Comparison of ENCODE assay signal across 8 mouse cellular contexts in genomic region chr4:115056921-115057673, GRCm38 (mm10). TPM values are rescaled to one million over a fixed set of nuclear protein-coding genes. Genes with fewer than 3 reads are reported as not detected.
A peak's percentile ranks its signal among the peaks of the same experiment; 100 is the strongest.
DNase-seq lines count a peak whose midpoint lies in the region; ATAC-seq and TF ChIP-seq lines count a peak whose summit lies in the region.

No protein-coding gene starts in this region.

- H3K4me1 ChIP-seq in intestine, embryonic 15.5 days (replicated peaks) = peaks cover 20% of the 10 kb centered on the region
- H3K4me1 ChIP-seq in liver, adult 2 months (ENCODE audit: control insufficient read depth, insufficient read depth, low read length) = peaks cover 5% of the 10 kb centered on the region; the same call in 1 of the 2 replicates
- peaks cover 16% of the 10 kb centered on the region for H3K4me1 ChIP-seq in midbrain, embryonic 15.5 days

- H3K9ac ChIP-seq in intestine, embryonic 15.5 days = peak overlapping the region; percentile 31
- peak overlapping the region; percentile 58 for H3K9ac ChIP-seq in liver, adult 2 months (ENCODE audit: low read depth, low read length)
- H3K9ac ChIP-seq in midbrain, embryonic 15.5 days = peak overlapping the region; percentile 34

- TF ChIP-seq POLR2A in liver, adult 2 months (IDR thresholded peaks at IDR 0.05; ENCODE audit: extremely low read depth, insufficient read depth, low read length) = no peak

- WGBS in intestine, embryonic 15.5 days = under 1% methylated on average over 48 of the region's 48 CpGs
- 1% methylated on average over 48 of the region's 48 CpGs for WGBS in liver, adult 2 months
- WGBS in midbrain, embryonic 15.5 days = under 1% methylated on average over 47 of the region's 48 CpGs

- no peak for TF ChIP-seq CTCF in liver, adult 2 months (IDR thresholded peaks at IDR 0.05; ENCODE audit: low read depth, low read length)

- no peaks in the 10 kb centered on the region for H3K36me3 ChIP-seq in intestine, embryonic 15.5 days
- H3K36me3 ChIP-seq in liver, adult 2 months (ENCODE audit: control insufficient read depth, insufficient read depth, low read length) = no peaks in the 10 kb centered on the region
- H3K36me3 ChIP-seq in midbrain, embryonic 15.5 days (replicated peaks) = no peaks in the 10 kb centered on the region

- peak overlapping the region; percentile 38 for H3K4me3 ChIP-seq in intestine, embryonic 15.5 days (replicated peaks)
- peak overlapping the region; percentile 60 for H3K4me3 ChIP-seq in liver, adult 2 months (ENCODE audit: insufficient read depth, low read depth, low read length)
- peak overlapping the region; percentile 39 for H3K4me3 ChIP-seq in midbrain, embryonic 15.5 days

- H3K79me2 ChIP-seq in liver, adult 2 months (ENCODE audit: control insufficient read depth, insufficient read depth, low read length) = no peaks in the 10 kb centered on the region

- no peak overlapping the region for H3K27ac ChIP-seq in intestine, embryonic 15.5 days
- H3K27ac ChIP-seq in liver, adult 2 months (replicated peaks; ENCODE audit: insufficient read depth, low read depth, low read length) = peak overlapping the region; percentile 57
- H3K27ac ChIP-seq in midbrain, embryonic 15.5 days = peak overlapping the region; percentile 89

- ATAC-seq in intestine, embryonic 15.5 days = peak; percentile 66
- peak; percentile 82 for ATAC-seq in midbrain, embryonic 15.5 days (replicated peaks)

- DNase-seq in 416B (ENCODE audit: low read depth) = peak; percentile 91
- peak; percentile 58 for DNase-seq in MEL-GATA-1-ER (ENCODE audit: extremely low read depth, low read depth)
- peak; percentile 74 for DNase-seq in embryo, embryonic 10.5 days (ENCODE audit: low spot score)
- DNase-seq in heart, adult 11 months = peak; percentile 99
- DNase-seq in liver, adult 2 months (ENCODE audit: extremely low read depth, low read depth, low spot score) = peak; percentile 14
- DNase-seq in testis, postnatal 10 days (ENCODE audit: low spot score) = peak; percentile 46

- H3K27me3 ChIP-seq in intestine, embryonic 15.5 days (replicated peaks) = peaks cover 87% of the 10 kb centered on the region
- peaks cover 37% of the 10 kb centered on the region for H3K27me3 ChIP-seq in liver, adult 2 months (ENCODE audit: control insufficient read depth, insufficient read depth, low read length)
- H3K27me3 ChIP-seq in midbrain, embryonic 15.5 days (replicated peaks) = peaks cover 63% of the 10 kb centered on the region

- no peaks in the 10 kb centered on the region for H3K9me3 ChIP-seq in intestine, embryonic 15.5 days
- H3K9me3 ChIP-seq in midbrain, embryonic 15.5 days = no peaks in the 10 kb centered on the region

- peak overlapping the region; percentile 70 for H3K4me2 ChIP-seq in intestine, embryonic 15.5 days (replicated peaks)
- peak overlapping the region; percentile 53 for H3K4me2 ChIP-seq in midbrain, embryonic 15.5 days

RNA-seq across cellular contexts. Expression of gene Tal1, which starts 0.9 kb away (rescaled TPM):
- polyA plus RNA-seq in intestine, embryonic 15.5 days (2015; fragmentation: Nextera tagmentation; extraction: Ambion mirVana) = 0.78 and 0.98 TPM in 2 replicates
- 0.37 and 0.67 TPM in 2 replicates for total RNA-seq in liver, adult 2 months (2014; rRNA removed)
- polyA plus RNA-seq in liver, adult 2 months (2012; rRNA removed) = 0.44 and 0.50 TPM in 2 replicates
- 7.9 and 8.5 TPM in 2 replicates for polyA plus RNA-seq in midbrain, embryonic 15.5 days (2015; fragmentation: Nextera tagmentation; extraction: Ambion mirVana)

RNA-seq across cellular contexts. Expression of gene Pdzk1ip1, which starts 31.4 kb away (rescaled TPM):
- polyA plus RNA-seq in intestine, embryonic 15.5 days (2015; fragmentation: Nextera tagmentation; extraction: Ambion mirVana) = 133 and 159 TPM in 2 replicates
- 4.6 and 7.7 TPM in 2 replicates for total RNA-seq in liver, adult 2 months (2014; rRNA removed)
- polyA plus RNA-seq in liver, adult 2 months (2012; rRNA removed) = 9.0 and 14.4 TPM in 2 replicates
- 3.0 and 3.8 TPM in 2 replicates for polyA plus RNA-seq in midbrain, embryonic 15.5 days (2015; fragmentation: Nextera tagmentation; extraction: Ambion mirVana)

RNA-seq across cellular contexts. Expression of gene Stil, which starts 57.1 kb away (rescaled TPM):
- polyA plus RNA-seq in intestine, embryonic 15.5 days (2015; fragmentation: Nextera tagmentation; extraction: Ambion mirVana) = 8.9 and 9.8 TPM in 2 replicates
- 0.09 and 0.27 TPM in 2 replicates for total RNA-seq in liver, adult 2 months (2014; rRNA removed)
- 0.02 and 0.06 TPM in 2 replicates for polyA plus RNA-seq in liver, adult 2 months (2012; rRNA removed)
- 1.8 and 2.6 TPM in 2 replicates for polyA plus RNA-seq in midbrain, embryonic 15.5 days (2015; fragmentation: Nextera tagmentation; extraction: Ambion mirVana)

Comparison
In these comparisons a context has a peak if more than half of its experiments do, and no peak if none do; other contexts are left out.
1. DNase-seq: peak in every context shown above with its lines; median percentile 99 in heart, adult 11 months; 91 in 416B; 74 in embryo, embryonic 10.5 days; 58 in MEL-GATA-1-ER; 46 in testis, postnatal 10 days; 14 in liver, adult 2 months.